Comparison of ENCODE assay signal across 20 mouse cellular contexts in genomic region chr2:72479818-72480217, GRCm38 (mm10). TPM values are rescaled to one million over a fixed set of nuclear protein-coding genes. Genes with fewer than 3 reads are reported as not detected.
A peak's percentile ranks its signal among the peaks of the same experiment; 100 is the strongest.
DNase-seq lines count a peak whose midpoint lies in the region; ATAC-seq and TF ChIP-seq lines count a peak whose summit lies in the region.
"Had no signal": no experiment of that assay in that cellular context is flagged by ENCODE, and none has a peak within 500 bp of the region (broad histone marks: within the 10 kb centered on the region; RNA-seq: fewer than 3 reads in every experiment).

No protein-coding gene starts in this region.

- H3K27me3 ChIP-seq in liver, embryonic 12.5 days (replicated peaks): no peaks in the 10 kb centered on the region
- no peaks in the 10 kb centered on the region for H3K27me3 ChIP-seq in liver, embryonic 11.5 days (replicated peaks; ENCODE audit: control insufficient read depth, insufficient read depth, low read length)
- no peaks in the 10 kb centered on the region for H3K27me3 ChIP-seq in MEL (ENCODE audit: control insufficient read depth in 1 of 2, insufficient read depth in 2 of 2, low read length in 2 of 2)
- H3K27me3 ChIP-seq in forebrain, embryonic 16.5 days (replicated peaks; ENCODE audit: control insufficient read depth, insufficient read depth, low read length): no peaks in the 10 kb centered on the region
- H3K27me3 ChIP-seq: heart, embryonic 13.5 days; limb, embryonic 15.5 days; megakaryocyte, embryonic 14.5 days; stomach, embryonic 15.5 days had no signal

- H3K4me3 ChIP-seq in liver, embryonic 12.5 days: no peak overlapping the region
- no peak overlapping the region for H3K4me3 ChIP-seq in liver, embryonic 11.5 days (ENCODE audit: low read depth, low read length)
- H3K4me3 ChIP-seq in MEL (ENCODE audit: control insufficient read depth in 1 of 2, insufficient read depth in 1 of 2, low read depth in 2 of 2, low read length in 2 of 2): no peak overlapping the region
- H3K4me3 ChIP-seq in forebrain, embryonic 16.5 days (replicated peaks; ENCODE audit: low read length): 0 out of 2 replicates have a peak overlapping the region, but pooled peaks have one; percentile 7
- peak overlapping the region; percentile 42 for H3K4me3 ChIP-seq in olfactory bulb, adult 2 months (ENCODE audit: insufficient read depth, low read depth, low read length)
- H3K4me3 ChIP-seq: heart, embryonic 13.5 days; limb, embryonic 15.5 days; megakaryocyte, embryonic 14.5 days; stomach, embryonic 15.5 days had no signal

- H3K79me2 ChIP-seq in MEL (ENCODE audit: control insufficient read depth, insufficient read depth, low read length, poor library complexity): peaks cover 38% of the 10 kb centered on the region

- H3K4me1 ChIP-seq in liver, embryonic 12.5 days: peaks cover 41% of the 10 kb centered on the region
- H3K4me1 ChIP-seq in liver, embryonic 11.5 days (replicated peaks; ENCODE audit: control insufficient read depth, insufficient read depth, low read length): peaks cover 13% of the 10 kb centered on the region
- H3K4me1 ChIP-seq in MEL (ENCODE audit: control insufficient read depth in 1 of 2, insufficient read depth in 2 of 2, low read length in 2 of 2): peaks cover 0 to 22% of the 10 kb centered on the region in 2 experiments; a peak in 3 of 4 replicates
- H3K4me1 ChIP-seq in forebrain, embryonic 16.5 days (replicated peaks; ENCODE audit: control insufficient read depth, insufficient read depth, low read length): peaks cover 39% of the 10 kb centered on the region
- peaks cover 15% of the 10 kb centered on the region for H3K4me1 ChIP-seq in olfactory bulb, adult 2 months (ENCODE audit: control insufficient read depth, insufficient read depth, low read length)

- H3K27ac ChIP-seq in liver, embryonic 12.5 days: no peak overlapping the region
- no peak overlapping the region for H3K27ac ChIP-seq in liver, embryonic 11.5 days (ENCODE audit: low read depth, low read length)
- no peak overlapping the region for H3K27ac ChIP-seq in MEL (ENCODE audit: control insufficient read depth, low read depth, low read length)
- no peak overlapping the region for H3K27ac ChIP-seq in forebrain, embryonic 16.5 days (ENCODE audit: low read length)
- peak overlapping the region; percentile 77 for H3K27ac ChIP-seq in olfactory bulb, adult 2 months (ENCODE audit: insufficient read depth, low read depth, low read length)
- H3K27ac ChIP-seq: heart, embryonic 13.5 days; limb, embryonic 15.5 days; stomach, embryonic 15.5 days had no signal

- H3K36me3 ChIP-seq in liver, embryonic 12.5 days: peaks cover 63% of the 10 kb centered on the region
- H3K36me3 ChIP-seq in liver, embryonic 11.5 days (ENCODE audit: control insufficient read depth, insufficient read depth, low read length): peaks cover 47% of the 10 kb centered on the region
- H3K36me3 ChIP-seq in MEL (ENCODE audit: control insufficient read depth in 1 of 2, insufficient read depth in 2 of 2, low read length in 2 of 2): peaks cover 19 to 37% of the 10 kb centered on the region in 2 experiments
- peaks cover 8% of the 10 kb centered on the region for H3K36me3 ChIP-seq in forebrain, embryonic 16.5 days (ENCODE audit: control insufficient read depth, insufficient read depth)

- TF ChIP-seq RAD21 in MEL (IDR thresholded peaks at IDR 0.05; ENCODE audit: low read depth, low read length): no peak

- TF ChIP-seq EP300 in MEL (IDR thresholded peaks at IDR 0.05; ENCODE audit: low read depth in 1 of 2, low read length in 2 of 2): peak in 1 of 2 experiments; percentile 34; a peak in 1 of 4 replicates

- H3K4me2 ChIP-seq in liver, embryonic 12.5 days: peak overlapping the region; percentile 82
- no peak overlapping the region for H3K4me2 ChIP-seq in liver, embryonic 11.5 days
- H3K4me2 ChIP-seq in forebrain, embryonic 16.5 days (ENCODE audit: low read length): peak overlapping the region; percentile 43
- H3K4me2 ChIP-seq: heart, embryonic 13.5 days; limb, embryonic 15.5 days had no signal

- H3K9ac ChIP-seq in liver, embryonic 12.5 days: no peak overlapping the region
- H3K9ac ChIP-seq in liver, embryonic 11.5 days (ENCODE audit: low read depth, low read length): no peak overlapping the region
- H3K9ac ChIP-seq in MEL (ENCODE audit: control insufficient read depth, low read depth, low read length, poor library complexity, severe bottlenecking): no peak overlapping the region
- no peak overlapping the region for H3K9ac ChIP-seq in forebrain, embryonic 16.5 days (replicated peaks; ENCODE audit: low read depth, low read length)
- H3K9ac ChIP-seq: heart, embryonic 13.5 days; limb, embryonic 15.5 days; stomach, embryonic 15.5 days had no signal

- no peak for TF ChIP-seq CTCF in MEL (IDR thresholded peaks at IDR 0.05 in 2 of 3, conservative IDR thresholded peaks at IDR 0.05 in 1 of 3; ENCODE audit: control insufficient read depth in 1 of 3, insufficient read depth in 1 of 3, low read depth in 2 of 3, low read length in 3 of 3, poor library complexity in 1 of 3, severe bottlenecking in 1 of 3)
- no peak for TF ChIP-seq CTCF in olfactory bulb, adult 2 months (IDR thresholded peaks at IDR 0.05; ENCODE audit: insufficient read depth, low read depth, low read length)

- no peaks in the 10 kb centered on the region for H3K9me3 ChIP-seq in liver, embryonic 12.5 days (replicated peaks)
- no peaks in the 10 kb centered on the region for H3K9me3 ChIP-seq in liver, embryonic 11.5 days (ENCODE audit: control insufficient read depth, low read length)
- no peaks in the 10 kb centered on the region for H3K9me3 ChIP-seq in MEL (replicated peaks; ENCODE audit: insufficient read depth, low read length)
- no peaks in the 10 kb centered on the region for H3K9me3 ChIP-seq in forebrain, embryonic 16.5 days (ENCODE audit: control insufficient read depth, low read length)
- H3K9me3 ChIP-seq: heart, embryonic 13.5 days; limb, embryonic 15.5 days; megakaryocyte, embryonic 14.5 days; stomach, embryonic 15.5 days had no signal

- ATAC-seq in liver, embryonic 12.5 days: no peak
- ATAC-seq in liver, embryonic 11.5 days (replicated peaks; ENCODE audit: low FRiP score): no peak
- no peak for ATAC-seq in forebrain, embryonic 16.5 days
- ATAC-seq: hindbrain, embryonic 16.5 days had no signal

- no peak for TF ChIP-seq POLR2A in MEL (IDR thresholded peaks at IDR 0.05; ENCODE audit: control insufficient read depth in 1 of 2, insufficient read depth in 1 of 2, low read depth in 1 of 2, low read length in 2 of 2, poor library complexity in 1 of 2)
- TF ChIP-seq POLR2A in olfactory bulb, adult 2 months (IDR thresholded peaks at IDR 0.05; ENCODE audit: insufficient read depth, low read depth, low read length): no peak

- WGBS in liver, embryonic 12.5 days (ENCODE audit: insufficient replicate concordance): 75% methylated on average over 9 of the region's 9 CpGs
- 85% methylated on average over 9 of the region's 9 CpGs for WGBS in liver, embryonic 11.5 days
- 70% methylated on average over 9 of the region's 9 CpGs for WGBS in forebrain, embryonic 16.5 days
- 51% methylated on average over 9 of the region's 9 CpGs for WGBS in olfactory bulb, adult 2 months

- no peak for DNase-seq in liver, embryonic 11.5 days (ENCODE audit: low spot score)
- peak; percentile 24 for DNase-seq in MEL (ENCODE audit: low read depth, low spot score)
- DNase-seq in heart, adult 18-20 months: no peak
- DNase-seq in testis, postnatal 14 days (ENCODE audit: low spot score): no peak
- DNase-seq: B cell, adult 2 months; cerebellum, adult 11-12 months; cerebellum, postnatal 25 days; heart, postnatal 36 days; kidney, adult 11 months; kidney, postnatal 14 days; lung, postnatal 10 days; thymus, postnatal 4 days had no signal

TF ChIP-seq in MEL, 35 proteins besides CTCF, POLR2A, EP300 and RAD21:
- TF ChIP-seq BHLHE40 (IDR thresholded peaks at IDR 0.05; ENCODE audit: borderline replicate concordance, low read depth, low read length) (peak; percentile 67; the same call in 1 of the 2 replicates), TAL1 (IDR thresholded peaks at IDR 0.05; ENCODE audit: low read length) (peak; percentile 53), MYB (IDR thresholded peaks at IDR 0.05; ENCODE audit: low read depth, low read length) (no peak), MXI1 (IDR thresholded peaks at IDR 0.05; ENCODE audit: low read depth, low read length) (peak; percentile 52), SIN3A (IDR thresholded peaks at IDR 0.05; ENCODE audit: low read length) (peak; percentile 10; the same call in 1 of the 2 replicates)

RNA-seq across cellular contexts. Expression of gene Cdca7, which starts 3.9 kb away (rescaled TPM):
- polyA plus RNA-seq in liver, embryonic 12.5 days (2016; fragmentation: Nextera tagmentation; extraction: Ambion mirVana): 96.3 and 100 TPM in 2 replicates
- 156 and 165 TPM in 2 replicates for polyA plus RNA-seq in liver, embryonic 11.5 days (2014; fragmentation: Nextera tagmentation; extraction: Ambion mirVana)
- total RNA-seq in MEL (2012; rRNA removed): 95.5 and 97.2 TPM in 2 replicates
- polyA plus RNA-seq in MEL (2012; ENCODE audit: insufficient read depth in 1 of 2, insufficient read length in 2 of 2, low read depth in 1 of 2, low replicate concordance in 2 of 2, missing spikeins in 1 of 2): 100 to 1,000 TPM; 123 to 175 TPM
- polyA plus RNA-seq in forebrain, embryonic 16.5 days (2015; fragmentation: Nextera tagmentation; extraction: Ambion mirVana): 98.8 and 109 TPM in 2 replicates
- 382 TPM in 1 of 2 replicates, not detected in the other for polyA plus RNA-seq in olfactory bulb, adult 2 months (2012; ENCODE audit: insufficient read depth, insufficient read length, low replicate concordance, missing spikeins)
- total RNA-seq in heart, adult 18-20 months (2021): 1 to 10 TPM; 1.7 to 2.0 TPM

Comparison
In these comparisons a context has a peak if more than half of its experiments do, and no peak if none do; other contexts are left out.
1. H3K4me3 ChIP-seq: peak in forebrain, embryonic 16.5 days (single experiment) and olfactory bulb, adult 2 months (single experiment); none in liver, embryonic 12.5 days (single experiment), liver, embryonic 11.5 days (single experiment) and MEL (0 of 2).